Mouse (Mus musculus): ENCODE data around the gene Hoxd8.
A peak's percentile ranks its signal among the peaks of the same experiment; 100 is the strongest.

The Hoxd8 gene

DNA sequence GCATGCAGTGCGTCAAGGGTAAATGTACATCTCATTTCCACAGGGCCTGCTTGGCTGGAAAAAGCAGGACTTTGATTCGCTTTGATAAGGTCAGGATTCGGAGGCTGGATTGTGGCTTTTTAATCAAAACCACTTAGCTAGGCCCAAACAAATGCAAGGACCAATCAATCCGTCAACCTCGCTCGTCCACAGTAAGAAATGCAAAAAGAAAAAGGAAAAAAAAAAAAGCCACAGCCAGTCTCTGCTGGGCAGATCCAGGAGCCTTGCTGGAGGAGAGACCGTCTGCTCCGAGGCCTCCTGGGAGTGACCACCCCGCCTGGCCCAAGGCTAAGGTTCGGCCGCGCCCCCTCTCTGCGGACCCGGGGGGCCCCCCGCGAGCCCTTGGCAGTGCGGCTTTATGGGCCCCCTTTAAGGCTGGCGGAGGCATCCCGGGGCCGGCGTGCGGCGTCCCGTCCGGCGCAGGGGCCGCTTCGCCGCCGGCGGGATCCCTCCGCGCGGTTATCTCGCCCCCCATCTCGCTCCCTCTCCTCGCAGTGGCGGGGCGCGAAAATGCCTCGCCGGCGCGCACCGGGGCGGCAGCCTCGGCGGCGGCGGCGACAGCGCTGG lies at the start of gene Hoxd8:
Gene Hoxd8, plus strand, starts transcription at position 223 of the 606 bp plus-strand sequence.
- peak; percentile 89 for DNase-seq (ENCODE audit: extremely low spot score, low spot score)

GRCm38 (mm10) chr2:74654743-74655419 lies 49.5 kb upstream of the Hoxd8 start:
- no peak for DNase-seq (ENCODE audit: extremely low spot score, low spot score)

GRCm38 (mm10) chr2:74655420-74655781 lies 49.0 kb upstream of the Hoxd8 start:
- DNase-seq (ENCODE audit: extremely low spot score, low spot score) = no peak

- peak; percentile 71 for DNase-seq (ENCODE audit: extremely low spot score, low spot score)
Observed at GRCm38 (mm10) chr2:74655821-74656631, 48.4 kb upstream of the Hoxd8 start.

GRCm38 (mm10) chr2:74656632-74657021 lies 47.8 kb upstream of the Hoxd8 start:
- DNase-seq (ENCODE audit: extremely low spot score, low spot score) = no peak

GRCm38 (mm10) chr2:74657251-74658023 lies 47.0 kb upstream of the Hoxd8 start:
- peak; percentile 77 for DNase-seq (ENCODE audit: extremely low spot score, low spot score)

DNA sequence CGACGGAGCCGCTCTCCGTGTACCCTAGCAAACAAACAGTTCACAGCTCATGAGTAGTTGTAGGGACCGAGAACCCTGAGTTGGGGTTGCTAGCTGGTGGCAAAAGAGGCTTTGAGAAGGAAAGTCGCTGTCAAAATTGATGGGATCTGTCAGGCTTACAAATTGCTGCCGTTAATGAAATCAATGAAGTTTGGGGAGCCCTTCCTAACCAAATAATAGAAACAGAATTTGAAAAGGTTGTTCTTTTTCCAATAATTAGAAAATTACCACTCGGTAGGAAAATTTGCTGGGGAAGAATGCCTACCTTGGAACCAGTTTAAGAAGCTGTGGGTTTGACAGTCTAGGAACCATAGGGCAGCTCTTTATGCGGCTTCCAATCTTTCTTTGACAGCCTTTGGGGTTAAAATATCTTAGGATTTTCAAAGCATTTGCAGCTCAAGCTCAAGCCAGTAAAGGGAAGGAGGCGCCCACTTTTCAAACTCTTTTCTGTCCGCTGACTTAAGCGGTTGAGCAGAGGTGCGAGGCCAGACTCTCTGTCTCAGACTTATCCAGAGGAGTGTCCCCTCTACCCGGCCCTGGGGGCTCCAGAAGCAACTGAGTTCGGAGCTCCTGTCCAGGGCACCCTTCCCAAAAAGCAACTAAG lies 46.3 kb upstream of the Hoxd8 start:
- peak; percentile 72 for DNase-seq (ENCODE audit: extremely low spot score, low spot score)

GRCm38 (mm10) chr2:74658667-74659371 lies 45.6 kb upstream of the Hoxd8 start:
- DNase-seq (ENCODE audit: extremely low spot score, low spot score) = peak; percentile 80

DNA sequence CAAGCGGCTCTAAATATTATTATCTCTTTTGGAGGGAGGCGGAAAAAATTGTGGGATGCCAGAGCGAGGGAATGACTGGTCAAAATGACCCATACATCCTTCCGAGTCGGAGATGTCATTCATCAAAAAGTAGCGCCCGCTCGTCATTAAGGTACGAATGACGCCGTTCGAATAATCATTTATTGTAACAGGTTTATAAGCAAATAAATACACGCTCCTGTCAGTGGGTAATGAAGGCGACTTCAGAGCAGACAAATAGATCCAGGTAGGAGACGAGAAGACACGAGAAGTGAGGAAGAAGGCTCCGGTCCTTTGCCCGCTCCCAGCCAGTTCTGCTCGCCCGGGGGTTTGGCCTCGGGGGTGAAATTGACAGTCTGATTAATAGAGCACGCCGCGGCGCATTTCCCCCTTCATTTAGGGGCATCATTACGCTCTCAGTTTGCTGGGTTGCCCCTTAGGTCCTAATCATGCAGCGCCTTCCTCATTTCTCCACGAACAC lies 44.9 kb upstream of the Hoxd8 start, which contains the start of gene Evx2:
Gene Evx2, minus strand, starts transcription at position 51 of the 499 bp plus-strand sequence.
- no peak for DNase-seq (ENCODE audit: extremely low spot score, low spot score)

DNA sequence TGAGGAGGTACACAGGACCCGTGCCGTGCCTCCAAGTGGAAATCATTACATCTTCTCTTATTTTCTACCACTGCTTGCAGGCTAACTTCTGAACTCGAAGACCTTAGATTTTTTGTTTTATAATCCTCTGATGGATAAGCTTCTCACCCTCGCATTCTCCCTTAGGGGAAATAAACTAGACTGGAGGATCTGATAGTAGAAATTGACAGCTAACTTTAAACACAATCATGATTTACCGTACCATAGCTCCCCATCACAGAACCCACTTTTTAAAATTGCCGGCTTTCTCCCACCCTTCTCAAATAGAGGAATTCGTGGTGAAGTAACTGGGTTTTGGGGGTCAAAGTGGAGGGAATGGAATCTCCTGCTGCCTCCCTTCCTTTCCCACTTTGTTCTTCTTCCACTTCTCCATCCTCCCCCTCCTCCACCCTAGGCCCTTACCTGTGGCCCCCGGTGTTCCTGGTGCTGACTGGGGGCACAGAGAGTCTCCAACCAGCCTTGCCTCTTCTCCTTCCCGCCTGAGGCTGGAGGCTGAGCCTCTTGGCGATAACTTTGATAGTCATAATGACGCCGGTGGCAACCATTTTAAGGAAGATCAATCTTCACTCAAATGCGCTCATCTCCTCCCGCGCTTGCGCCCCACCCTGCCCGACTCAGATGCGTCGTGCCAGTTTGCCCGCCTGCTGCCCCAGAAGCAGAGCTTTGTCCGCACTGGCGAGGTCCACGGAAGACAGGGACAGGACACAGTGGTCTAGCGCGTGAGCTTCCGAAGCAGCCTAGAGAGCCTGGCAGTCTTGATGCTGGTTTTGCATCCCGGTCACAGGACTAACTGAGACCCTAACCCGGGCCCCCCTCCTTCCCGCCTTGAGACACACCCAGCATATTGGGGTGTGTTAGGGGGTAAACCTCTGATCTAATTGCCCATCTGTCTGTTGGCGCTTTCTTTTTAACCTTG lies 43.7 kb upstream of the Hoxd8 start:
- DNase-seq (ENCODE audit: extremely low spot score, low spot score) = peak; percentile 60

DNA sequence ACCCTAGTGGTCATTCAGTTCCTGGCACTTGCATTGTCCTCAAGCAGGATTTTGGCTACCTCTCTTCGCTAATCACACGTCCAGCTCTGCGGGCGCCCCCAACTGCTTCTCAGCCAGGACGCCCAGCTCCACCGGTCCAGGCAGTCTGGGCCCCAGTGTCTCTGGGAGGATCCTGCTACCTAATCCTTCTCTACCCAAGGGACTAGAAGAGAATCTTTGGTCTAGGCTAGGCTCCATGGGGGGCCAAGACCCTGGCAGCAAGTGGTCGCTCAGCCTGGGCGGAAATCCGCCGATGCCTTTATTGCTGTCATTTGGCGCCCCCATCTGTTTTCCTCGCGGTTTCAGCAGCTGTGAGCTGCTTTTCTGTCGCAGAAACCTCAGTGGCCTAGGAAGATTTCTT lies 42.7 kb upstream of the Hoxd8 start:
- peak; percentile 82 for DNase-seq (ENCODE audit: extremely low spot score, low spot score)

- DNase-seq (ENCODE audit: extremely low spot score, low spot score) = peak; percentile 69
Observed at GRCm38 (mm10) chr2:74663291-74663925, 41.0 kb upstream of the Hoxd8 start.

GRCm38 (mm10) chr2:74666411-74666810 lies 38.0 kb upstream of the Hoxd8 start:
- peak; percentile 45 for DNase-seq (ENCODE audit: extremely low spot score, low spot score)

GRCm38 (mm10) chr2:74667191-74667841 lies 37.1 kb upstream of the Hoxd8 start:
- DNase-seq (ENCODE audit: extremely low spot score, low spot score) = peak; percentile 64

- DNase-seq (ENCODE audit: extremely low spot score, low spot score) = no peak
Observed at GRCm38 (mm10) chr2:74667842-74668357, 36.5 kb upstream of the Hoxd8 start, which contains the start of gene Hoxd13. Gene Hoxd13, plus strand, starts transcription at chr2:74668310.

DNA sequence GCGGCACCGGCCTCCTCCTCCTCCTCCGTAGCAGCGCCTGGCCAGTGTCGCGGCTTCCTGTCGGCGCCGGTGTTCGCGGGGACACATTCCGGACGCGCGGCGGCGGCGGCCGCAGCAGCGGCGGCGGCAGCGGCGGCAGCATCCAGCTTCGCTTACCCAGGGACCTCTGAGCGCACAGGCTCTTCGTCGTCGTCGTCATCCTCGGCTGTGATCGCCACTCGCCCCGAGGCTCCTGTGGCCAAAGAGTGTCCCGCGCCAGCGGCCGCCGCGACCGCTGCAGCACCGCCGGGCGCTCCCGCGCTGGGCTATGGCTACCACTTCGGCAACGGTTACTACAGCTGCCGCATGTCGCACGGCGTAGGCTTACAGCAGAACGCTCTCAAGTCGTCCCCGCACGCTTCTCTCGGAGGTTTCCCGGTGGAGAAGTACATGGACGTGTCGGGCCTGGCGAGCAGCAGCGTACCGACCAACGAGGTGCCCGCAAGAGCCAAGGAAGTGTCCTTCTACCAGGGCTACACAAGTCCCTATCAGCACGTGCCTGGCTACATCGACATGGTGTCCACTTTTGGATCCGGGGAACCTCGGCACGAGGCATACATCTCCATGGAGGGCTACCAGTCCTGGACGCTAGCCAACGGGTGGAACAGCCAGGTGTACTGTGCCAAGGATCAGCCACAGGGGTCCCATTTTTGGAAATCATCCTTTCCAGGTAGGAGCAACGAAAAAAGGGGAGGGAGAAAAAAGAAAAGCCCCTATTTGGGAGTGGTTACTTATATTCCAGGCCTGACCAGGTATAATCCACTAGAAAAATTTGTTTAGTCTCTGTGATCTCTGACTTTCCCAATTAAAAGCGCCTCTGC lies 35.8 kb upstream of the Hoxd8 start:
- DNase-seq (ENCODE audit: extremely low spot score, low spot score) = peak; percentile 80

DNA sequence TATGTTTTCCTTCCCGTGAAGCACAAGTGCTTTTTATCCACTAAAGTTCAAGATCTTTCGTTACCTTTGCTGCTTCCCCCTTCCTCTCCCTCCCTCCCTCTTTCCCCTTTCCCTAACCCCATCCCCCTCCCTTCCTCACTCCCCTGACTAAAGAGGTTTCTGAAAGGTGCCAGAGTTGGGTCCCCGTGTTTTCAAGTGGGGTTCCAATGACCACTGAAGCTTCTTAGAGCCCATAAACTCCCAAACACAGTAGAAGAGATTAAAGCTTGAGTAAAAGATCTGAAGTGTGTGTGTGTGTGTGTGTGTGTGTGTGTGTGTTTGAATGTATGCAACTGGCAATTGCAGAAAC lies 35.2 kb upstream of the Hoxd8 start:
- DNase-seq (ENCODE audit: extremely low spot score, low spot score) = no peak
